Mouse (Mus musculus) intestine, embryonic 15.5 days (tissue): ENCODE data around the gene Mrnip. TPM values are rescaled to one million over a fixed set of nuclear protein-coding genes. Genes with fewer than 3 reads are reported as not detected.

Experiments
- polyA plus RNA-seq: library from polyadenylated mRNA; unstranded; fragments of >200 nt; fragmentation: Nextera tagmentation; extraction: Ambion mirVana; gene quantifications from 2 replicates; pipeline ENCODE4 v1.2.1, GENCODE M21; 2015

Mrnip gene
- polyA plus RNA-seq, 1 experiment from 2014 or later, result 9.6 TPM

Other genes starting within 250 kb of the Mrnip start
- 41.0 and 47.9 TPM in 2 replicates for gene Rnf130, start 149.1 kb upstream of the Mrnip start, polyA plus RNA-seq
- 30.4 and 31.5 TPM in 2 replicates for gene Tbc1d9b, start 43.0 kb upstream of the Mrnip start, polyA plus RNA-seq
- 189 and 205 TPM in 2 replicates for gene Sqstm1, start 36.4 kb downstream of the Mrnip start, polyA plus RNA-seq
- 29.5 and 31.5 TPM in 2 replicates for gene Mgat4b, start 36.4 kb downstream of the Mrnip start, polyA plus RNA-seq
- 3.9 and 4.2 TPM in 2 replicates for gene Ltc4s, start 64.2 kb downstream of the Mrnip start, polyA plus RNA-seq
- 4.1 and 4.3 TPM in 2 replicates for gene Maml1, start 117.9 kb downstream of the Mrnip start, polyA plus RNA-seq
- 358 and 379 TPM in 2 replicates for gene Canx, start 151.2 kb downstream of the Mrnip start, polyA plus RNA-seq
- gene Cby3, start 180.0 kb downstream of the Mrnip start, polyA plus RNA-seq, result 0.42 and 0.49 TPM in 2 replicates
- gene Hnrnph1, start 202.5 kb downstream of the Mrnip start, polyA plus RNA-seq, result 302 and 324 TPM in 2 replicates